Mouse (Mus musculus): Measurements from ENCODE around the gene E130208F15Rik. TPM values are rescaled to one million over a fixed set of nuclear protein-coding genes. Genes with fewer than 3 reads are reported as not detected.

The E130208F15Rik gene
- polyA plus RNA-seq, 1 experiment = not detected

DNA sequence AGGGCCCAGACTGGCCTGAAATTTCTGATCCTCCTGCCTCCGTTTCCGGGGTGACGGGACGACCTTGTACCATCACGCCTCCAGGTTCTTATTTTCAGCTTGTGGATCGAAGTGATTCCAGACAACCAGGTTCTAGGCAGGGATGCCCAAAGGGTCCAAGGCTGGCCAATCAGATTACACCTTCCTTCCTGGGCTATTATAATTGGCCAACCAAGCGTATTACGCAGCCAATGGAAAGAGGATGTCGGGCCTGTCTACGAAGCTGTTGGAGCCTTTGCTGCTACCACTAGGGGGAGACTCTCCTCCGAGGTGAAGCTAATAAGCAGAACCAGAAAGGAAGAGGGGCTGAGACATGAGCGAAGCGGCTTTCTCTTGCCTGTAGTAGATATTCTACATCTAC lies 10.3 kb downstream of the E130208F15Rik start:
- TF ChIP-seq CTCF (IDR thresholded peaks at IDR 0.05; ENCODE audit: low read depth, low read length) (peak; percentile 62), POLR2A (IDR thresholded peaks at IDR 0.05; ENCODE audit: borderline replicate concordance, low read depth, low read length) (no peak)
- Histone ChIP-seq H3K4me3 (ENCODE audit: insufficient read depth, low read length) (no peak overlapping the region), H3K4me1 (ENCODE audit: control insufficient read depth, insufficient read depth, low read length) (peaks cover 4% of the 10 kb centered on the region; the same call in 1 of the 2 replicates), H3K27ac (ENCODE audit: insufficient read depth, low read depth, low read length) (no peak overlapping the region)

DNA sequence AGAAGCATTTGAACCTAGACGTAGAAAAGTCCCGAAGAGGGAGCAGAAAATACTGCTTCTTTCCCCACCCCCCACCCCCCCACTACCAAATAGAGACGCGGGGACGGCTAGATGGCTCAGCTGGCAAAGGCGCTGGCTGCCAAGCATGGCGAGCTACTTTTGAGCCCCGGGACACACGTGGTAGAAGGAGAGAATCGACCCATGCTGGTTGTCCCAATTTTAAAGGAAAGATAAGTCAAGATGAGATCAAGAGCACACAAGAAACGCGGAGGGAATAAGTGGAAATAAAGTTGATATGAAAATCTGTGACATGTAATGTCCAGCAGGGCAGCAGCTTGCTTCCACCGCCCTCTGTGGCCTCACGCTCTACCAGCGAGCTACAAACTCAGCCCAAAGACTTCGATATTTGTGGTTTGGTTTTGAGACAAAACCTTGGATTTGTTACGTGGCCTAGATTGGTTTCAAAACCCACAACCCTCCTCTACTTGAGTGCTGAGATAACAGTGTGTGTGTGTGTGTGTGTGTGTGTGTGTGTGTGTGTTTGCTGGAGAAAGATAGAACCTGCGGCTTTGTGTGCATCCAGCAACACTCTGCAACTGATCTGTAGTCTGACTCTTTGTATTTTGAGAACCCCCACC lies 11.2 kb downstream of the E130208F15Rik start:
- peaks cover 4% of the 10 kb centered on the region; the same call in 1 of the 2 replicates for H3K4me1 ChIP-seq (ENCODE audit: control insufficient read depth, insufficient read depth, low read length)
- H3K4me3 ChIP-seq (ENCODE audit: insufficient read depth, low read length) = no peak overlapping the region
- H3K27ac ChIP-seq (ENCODE audit: insufficient read depth, low read depth, low read length) = no peak overlapping the region
- TF ChIP-seq CTCF (IDR thresholded peaks at IDR 0.05; ENCODE audit: low read depth, low read length) = no peak

DNA sequence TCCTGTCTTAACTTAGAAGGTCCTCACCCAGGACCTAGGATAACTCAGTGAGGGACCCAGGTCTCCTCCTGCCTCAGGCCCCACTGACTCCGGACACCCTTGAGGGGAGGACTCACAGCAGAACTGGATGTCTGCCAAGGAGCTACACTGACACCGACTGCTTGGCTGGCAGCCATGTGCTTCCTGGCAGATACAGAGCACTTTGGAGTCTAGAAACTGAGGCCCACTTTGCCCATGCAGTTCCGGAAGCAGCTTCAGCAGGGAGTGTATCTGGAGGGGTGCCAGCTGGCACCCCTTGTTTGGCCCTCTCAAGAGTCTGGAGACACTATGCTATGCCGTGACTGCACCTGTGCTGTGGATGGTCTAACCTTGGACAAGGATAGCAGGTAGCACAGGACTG lies 11.9 kb downstream of the E130208F15Rik start:
- TF ChIP-seq CTCF (IDR thresholded peaks at IDR 0.05; ENCODE audit: low read depth, low read length) (no peak), POLR2A (IDR thresholded peaks at IDR 0.05; ENCODE audit: borderline replicate concordance, low read depth, low read length) (no peak)
- Histone ChIP-seq H3K27ac (ENCODE audit: insufficient read depth, low read depth, low read length) (no peak overlapping the region), H3K4me1 (ENCODE audit: control insufficient read depth, insufficient read depth, low read length) (peaks cover 4% of the 10 kb centered on the region; the same call in 1 of the 2 replicates), H3K4me3 (ENCODE audit: insufficient read depth, low read length) (no peak overlapping the region)

DNA sequence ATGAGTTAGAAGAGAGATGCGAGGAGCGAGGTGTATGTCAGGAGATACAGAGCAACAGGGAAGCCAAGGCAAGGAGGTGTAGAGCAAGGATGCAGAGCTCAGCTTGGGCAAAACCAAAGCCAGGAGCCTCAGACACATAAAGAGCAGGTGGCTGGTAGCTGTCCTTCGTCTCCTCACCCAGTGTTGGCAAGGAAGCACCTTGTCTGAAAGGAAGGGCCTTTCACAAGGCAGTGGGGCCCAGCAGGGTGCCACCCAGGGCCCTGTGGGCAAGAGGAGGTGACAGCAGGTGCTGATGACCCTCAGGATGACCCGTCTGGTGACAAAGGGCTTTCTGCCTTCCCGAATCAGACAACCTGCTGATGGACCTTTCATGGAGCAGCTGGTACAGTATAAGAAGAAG lies 13.0 kb downstream of the E130208F15Rik start:
- H3K27ac ChIP-seq (ENCODE audit: insufficient read depth, low read depth, low read length) = no peak overlapping the region
- peaks cover 4% of the 10 kb centered on the region; the same call in 1 of the 2 replicates for H3K4me1 ChIP-seq (ENCODE audit: control insufficient read depth, insufficient read depth, low read length)
- no peak overlapping the region for H3K4me3 ChIP-seq (ENCODE audit: insufficient read depth, low read length)
- TF ChIP-seq POLR2A (IDR thresholded peaks at IDR 0.05; ENCODE audit: borderline replicate concordance, low read depth, low read length) (no peak), CTCF (IDR thresholded peaks at IDR 0.05; ENCODE audit: low read depth, low read length) (no peak)

DNA sequence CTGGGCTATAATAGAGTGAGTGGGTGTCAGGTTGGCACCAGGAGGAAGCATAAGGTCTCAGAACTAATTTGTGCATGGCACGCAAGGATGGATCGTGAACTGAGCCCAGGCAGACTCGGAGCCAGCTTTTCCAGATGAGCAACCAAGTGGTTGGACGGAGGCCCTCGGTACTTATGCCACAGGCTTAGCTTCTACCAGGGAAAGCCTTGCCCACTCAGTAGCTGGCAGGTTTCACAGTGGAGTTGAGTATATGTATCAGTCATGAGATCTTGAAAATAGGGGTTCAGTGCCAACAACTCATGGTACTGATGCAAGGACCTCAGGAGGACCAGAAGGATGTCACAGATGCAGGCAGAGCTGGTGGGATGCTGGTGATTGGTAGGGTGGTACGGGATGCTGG lies 14.1 kb downstream of the E130208F15Rik start:
- no peak overlapping the region for H3K27ac ChIP-seq (ENCODE audit: insufficient read depth, low read depth, low read length)
- peaks cover 4% of the 10 kb centered on the region; the same call in 1 of the 2 replicates for H3K4me1 ChIP-seq (ENCODE audit: control insufficient read depth, insufficient read depth, low read length)
- TF ChIP-seq POLR2A (IDR thresholded peaks at IDR 0.05; ENCODE audit: borderline replicate concordance, low read depth, low read length) (no peak), CTCF (IDR thresholded peaks at IDR 0.05; ENCODE audit: low read depth, low read length) (no peak)
- H3K4me3 ChIP-seq (ENCODE audit: insufficient read depth, low read length) = no peak overlapping the region

DNA sequence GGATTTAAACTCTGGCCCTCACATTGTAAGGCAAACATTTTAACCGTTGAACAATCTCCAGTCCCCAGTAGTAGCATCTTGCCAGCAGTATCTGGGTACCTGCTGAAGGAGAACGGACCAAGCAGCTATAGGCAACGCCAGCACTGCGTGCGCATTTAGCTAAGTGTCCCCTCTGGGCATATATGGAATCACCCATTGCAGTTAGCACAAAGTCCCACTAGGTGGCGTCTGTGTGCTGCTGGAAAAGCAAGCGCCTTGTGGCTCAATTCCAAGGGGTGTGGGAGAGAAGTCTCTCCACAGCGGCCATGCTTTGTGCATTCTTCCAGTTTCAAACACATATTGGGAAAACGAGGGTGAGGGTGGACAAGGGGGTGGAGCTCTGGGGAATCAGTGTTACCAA lies 14.8 kb downstream of the E130208F15Rik start:
- TF ChIP-seq POLR2A (IDR thresholded peaks at IDR 0.05; ENCODE audit: borderline replicate concordance, low read depth, low read length) = no peak
- TF ChIP-seq CTCF (IDR thresholded peaks at IDR 0.05; ENCODE audit: low read depth, low read length) = peak; percentile 94
- Histone ChIP-seq H3K4me1 (ENCODE audit: control insufficient read depth, insufficient read depth, low read length) (peaks cover 4% of the 10 kb centered on the region; the same call in 1 of the 2 replicates), H3K4me3 (ENCODE audit: insufficient read depth, low read length) (no peak overlapping the region), H3K27ac (ENCODE audit: insufficient read depth, low read depth, low read length) (no peak overlapping the region)

DNA sequence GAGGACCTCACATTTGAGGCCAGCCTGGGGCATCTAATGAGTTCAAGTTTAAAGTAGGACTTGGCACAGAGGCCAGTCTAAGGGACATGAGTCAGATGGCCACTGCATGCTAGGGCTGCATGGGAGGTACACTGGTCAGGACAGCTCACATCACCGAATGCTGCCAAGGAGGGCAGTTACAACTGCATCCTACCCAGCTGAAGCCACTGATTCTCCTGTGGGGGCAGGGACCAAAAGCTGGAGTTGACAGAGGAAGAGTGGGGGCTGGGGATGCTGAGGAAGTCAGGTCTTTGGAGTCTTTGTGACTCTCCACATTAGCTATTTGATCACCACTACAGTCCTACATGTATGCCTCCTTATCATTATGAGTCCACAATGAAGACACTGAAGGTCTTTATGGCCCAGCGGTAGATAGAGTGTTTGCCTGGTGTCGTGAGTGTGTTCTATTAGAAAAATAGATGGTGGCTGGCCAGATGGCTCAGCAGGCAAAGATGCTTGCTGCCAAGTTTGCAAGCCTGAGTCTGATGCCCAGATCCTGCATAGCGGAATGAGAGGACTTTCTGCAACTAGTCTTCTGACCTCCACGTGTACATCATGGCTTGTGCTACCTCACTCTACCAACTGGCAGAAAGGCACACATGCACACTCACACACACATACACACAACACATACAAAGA lies 18.0 kb downstream of the E130208F15Rik start:
- TF ChIP-seq POLR2A (IDR thresholded peaks at IDR 0.05; ENCODE audit: borderline replicate concordance, low read depth, low read length) = no peak
- TF ChIP-seq CTCF (IDR thresholded peaks at IDR 0.05; ENCODE audit: low read depth, low read length) = no peak
- no peaks in the 10 kb centered on the region for H3K4me1 ChIP-seq (ENCODE audit: control insufficient read depth, insufficient read depth, low read length)

DNA sequence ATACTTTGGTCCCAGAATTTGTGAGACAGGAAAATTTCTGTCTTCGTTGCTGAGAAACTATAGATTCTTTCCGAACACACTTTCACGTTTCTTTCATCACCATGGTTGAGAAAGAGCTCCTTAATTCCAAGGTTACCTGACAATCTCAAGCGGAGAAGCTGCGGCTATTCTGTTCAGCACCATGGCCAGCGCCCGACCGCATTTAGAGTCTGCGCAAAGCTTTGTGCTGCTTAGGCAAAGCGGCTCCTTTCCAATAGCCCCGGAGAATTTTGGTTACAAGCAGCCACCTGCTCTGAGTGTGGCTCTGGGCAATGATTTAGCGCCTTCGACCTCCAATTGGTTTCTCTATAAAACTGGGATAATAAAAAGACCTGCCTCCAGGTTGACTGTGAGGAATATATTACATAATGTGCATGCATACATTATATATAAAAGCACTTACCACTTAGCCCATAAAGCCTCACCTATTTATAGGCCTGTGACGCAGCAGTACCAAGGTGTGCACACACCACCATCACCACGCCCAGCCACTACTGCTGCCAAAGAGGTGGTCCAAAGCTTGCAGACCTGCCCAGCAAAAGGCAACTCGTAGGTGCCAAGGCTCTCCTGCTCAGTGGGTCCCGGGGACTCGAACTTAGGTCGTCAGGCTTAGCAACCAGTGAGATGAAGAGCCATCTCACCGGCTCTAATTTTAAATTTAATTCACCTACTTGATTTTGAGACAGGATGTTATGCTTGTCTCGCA lies 25.3 kb downstream of the E130208F15Rik start:
- TF ChIP-seq CTCF (IDR thresholded peaks at IDR 0.05; ENCODE audit: low read depth, low read length) = no peak
- no peak for TF ChIP-seq POLR2A (IDR thresholded peaks at IDR 0.05; ENCODE audit: borderline replicate concordance, low read depth, low read length)
- Histone ChIP-seq H3K27ac (ENCODE audit: insufficient read depth, low read depth, low read length) (no peak overlapping the region), H3K4me3 (ENCODE audit: insufficient read depth, low read length) (no peak overlapping the region), H3K4me1 (ENCODE audit: control insufficient read depth, insufficient read depth, low read length) (no peaks in the 10 kb centered on the region)

More for the DNA sequence above, 18.0 kb downstream of the E130208F15Rik start:
- H3K27ac ChIP-seq (ENCODE audit: insufficient read depth, low read depth, low read length) = no peak overlapping the region
- H3K4me3 ChIP-seq (ENCODE audit: insufficient read depth, low read length) = no peak overlapping the region

DNA sequence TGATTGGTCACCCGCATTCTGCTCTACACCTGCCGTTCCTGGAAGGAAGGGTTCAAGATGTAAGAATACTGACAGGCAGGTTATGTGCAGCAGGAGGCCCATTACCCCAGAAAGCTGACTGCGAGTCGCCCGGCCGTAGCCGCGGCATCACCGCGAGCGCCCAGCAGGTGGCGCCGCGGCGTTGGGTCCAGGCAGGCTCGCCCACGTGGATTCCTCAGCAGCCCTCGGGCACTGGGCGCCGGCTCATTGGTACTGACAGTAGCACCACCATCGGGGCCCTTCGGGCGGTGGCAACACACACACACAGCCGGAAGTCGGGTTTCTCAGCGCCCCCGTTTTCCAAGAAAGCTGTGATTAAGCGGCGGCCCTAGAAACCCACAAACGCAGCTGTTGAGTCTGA lies 26.3 kb downstream of the E130208F15Rik start:
- Histone ChIP-seq H3K4me1 (ENCODE audit: control insufficient read depth, insufficient read depth, low read length) (no peaks in the 10 kb centered on the region), H3K4me3 (ENCODE audit: insufficient read depth, low read length) (no peak overlapping the region), H3K27ac (ENCODE audit: insufficient read depth, low read depth, low read length) (no peak overlapping the region)
- TF ChIP-seq CTCF (IDR thresholded peaks at IDR 0.05; ENCODE audit: low read depth, low read length) (peak; percentile 75), POLR2A (IDR thresholded peaks at IDR 0.05; ENCODE audit: borderline replicate concordance, low read depth, low read length) (no peak)
